Comparison of ENCODE assay signal across 8 mouse cellular contexts in the genomic region with DNA sequence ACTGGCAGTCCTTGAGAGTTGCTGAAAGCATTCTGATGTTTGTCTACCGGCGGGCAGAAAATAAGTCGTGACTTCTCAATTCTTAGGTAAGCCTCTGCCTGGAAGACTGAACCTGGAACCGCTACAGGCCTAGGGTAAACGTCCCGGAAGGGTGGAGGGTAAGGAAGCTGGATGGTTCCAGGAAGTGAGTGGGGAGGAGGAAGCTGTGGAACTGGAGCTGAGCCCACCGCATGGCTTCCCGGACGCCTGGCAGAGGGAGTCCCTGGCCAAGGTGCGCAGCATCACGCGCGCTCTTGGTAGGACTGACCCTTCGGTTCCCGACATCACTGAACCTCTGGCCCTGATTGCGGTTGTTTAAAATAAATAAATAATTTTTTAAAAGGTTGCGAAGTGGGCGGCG. TPM values are rescaled to one million over a fixed set of nuclear protein-coding genes. Genes with fewer than 3 reads are reported as not detected.
A peak's percentile ranks its signal among the peaks of the same experiment; 100 is the strongest.
DNase-seq lines count a peak whose midpoint lies in the region; ATAC-seq and TF ChIP-seq lines count a peak whose summit lies in the region.

No protein-coding gene starts in this region.

- WGBS in hindbrain, embryonic 15.5 days, result 5% methylated on average over 19 of the region's 19 CpGs
- 3% methylated on average over 19 of the region's 19 CpGs for WGBS in limb, embryonic 14.5 days

- ATAC-seq in hindbrain, embryonic 15.5 days (ENCODE audit: low FRiP score, low read depth), result no peak
- ATAC-seq in limb, embryonic 14.5 days (ENCODE audit: low FRiP score, low read depth), result no peak

- H3K9me3 ChIP-seq in hindbrain, embryonic 15.5 days, result no peaks in the 10 kb centered on the region
- H3K9me3 ChIP-seq in limb, embryonic 14.5 days (ENCODE audit: control insufficient read depth, low read length), result no peaks in the 10 kb centered on the region

- H3K4me2 ChIP-seq in hindbrain, embryonic 15.5 days, result peak overlapping the region; percentile 97
- H3K4me2 ChIP-seq in limb, embryonic 14.5 days (replicated peaks; ENCODE audit: low read depth, low read length, severe bottlenecking), result peak overlapping the region; percentile 96
- peak overlapping the region; percentile 98 for H3K4me2 ChIP-seq in myocyte (ENCODE audit: low read depth)

- H3K79me2 ChIP-seq in myocyte (ENCODE audit: control insufficient read depth, insufficient read depth), result no peaks in the 10 kb centered on the region

- peak overlapping the region; percentile 9 for H3ac ChIP-seq in myocyte (ENCODE audit: control insufficient read depth, insufficient read length)

- H3K4me1 ChIP-seq in bone marrow macrophage, adult 2 months (ENCODE audit: control insufficient read depth, insufficient read depth, low read length), result no peaks in the 10 kb centered on the region
- H3K4me1 ChIP-seq in hindbrain, embryonic 15.5 days (replicated peaks), result peaks cover 15% of the 10 kb centered on the region
- H3K4me1 ChIP-seq in limb, embryonic 14.5 days (ENCODE audit: control insufficient read depth, insufficient read depth, low read length), result peaks cover 7% of the 10 kb centered on the region

- H3K36me3 ChIP-seq in hindbrain, embryonic 15.5 days, result no peaks in the 10 kb centered on the region
- no peaks in the 10 kb centered on the region for H3K36me3 ChIP-seq in limb, embryonic 14.5 days (ENCODE audit: control insufficient read depth, insufficient read depth, low read length)
- no peaks in the 10 kb centered on the region for H3K36me3 ChIP-seq in myocyte (ENCODE audit: control insufficient read depth, insufficient read depth)

- H3K9ac ChIP-seq in hindbrain, embryonic 15.5 days, result 0 out of 2 replicates have a peak overlapping the region, but pooled peaks have one; percentile 65
- H3K9ac ChIP-seq in limb, embryonic 14.5 days (ENCODE audit: low read depth, low read length, severe bottlenecking), result peak overlapping the region; percentile 59

- H3K4me3 ChIP-seq in layer of hippocampus, adult 2 months, result peak overlapping the region; percentile 62
- H3K4me3 ChIP-seq in bone marrow macrophage, adult 2 months (ENCODE audit: insufficient read depth, low read length), result peak overlapping the region; percentile 59
- peak overlapping the region; percentile 80 for H3K4me3 ChIP-seq in hindbrain, embryonic 15.5 days
- peak overlapping the region; percentile 65 for H3K4me3 ChIP-seq in limb, embryonic 14.5 days (replicated peaks; ENCODE audit: low read length)
- H3K4me3 ChIP-seq in myocyte, result peak overlapping the region; percentile 55

- no peak for TF ChIP-seq POLR2A in bone marrow macrophage, adult 2 months (IDR thresholded peaks at IDR 0.05; ENCODE audit: borderline replicate concordance, low read depth, low read length)
- no peak for TF ChIP-seq POLR2A in limb, embryonic 14.5 days (IDR thresholded peaks at IDR 0.05; ENCODE audit: borderline replicate concordance, extremely low read depth, insufficient read depth, insufficient read length)
- no peak for TF ChIP-seq POLR2A in myocyte (IDR thresholded peaks at IDR 0.05; ENCODE audit: insufficient read length, low read depth)

- no peak for TF ChIP-seq CTCF in layer of hippocampus, adult 2 months (conservative IDR thresholded peaks at IDR 0.05)
- no peak for TF ChIP-seq CTCF in bone marrow macrophage, adult 2 months (IDR thresholded peaks at IDR 0.05; ENCODE audit: low read depth, low read length)

- no peaks in the 10 kb centered on the region for H3K27me3 ChIP-seq in hindbrain, embryonic 15.5 days
- no peaks in the 10 kb centered on the region for H3K27me3 ChIP-seq in limb, embryonic 14.5 days (ENCODE audit: control insufficient read depth, insufficient read depth, low read length)
- no peaks in the 10 kb centered on the region for H3K27me3 ChIP-seq in myocyte (ENCODE audit: control insufficient read depth, insufficient read depth, insufficient read length)

- peak overlapping the region; percentile 89 for H3K27ac ChIP-seq in layer of hippocampus, adult 2 months
- H3K27ac ChIP-seq in bone marrow macrophage, adult 2 months (ENCODE audit: insufficient read depth, low read depth, low read length), result no peak overlapping the region
- H3K27ac ChIP-seq in hindbrain, embryonic 15.5 days (replicated peaks), result no peak overlapping the region
- no peak overlapping the region for H3K27ac ChIP-seq in limb, embryonic 14.5 days (replicated peaks; ENCODE audit: low read depth, low read length)

- peak in 1 of 2 experiments; percentile 25 for DNase-seq in layer of hippocampus, adult 2 months (ENCODE audit: low spot score in 2 of 2)
- no peak for DNase-seq in layer of hippocampus, adult 9-10 months (ENCODE audit: low spot score)
- peak; percentile 12 for DNase-seq in gastrocnemius, postnatal 10 days
- DNase-seq in limb, embryonic 14.5 days (ENCODE audit: low spot score), result peak; percentile 8
- no peak for DNase-seq in T-cell, adult 2 months (ENCODE audit: low spot score)

TF ChIP-seq in myocyte, 11 proteins besides CTCF, POLR2A, EP300 and RAD21:
- TF ChIP-seq TCF12 (IDR thresholded peaks at IDR 0.05; ENCODE audit: insufficient read depth, poor library complexity, severe bottlenecking) (no peak), MYOD1 (IDR thresholded peaks at IDR 0.05; ENCODE audit: control insufficient read depth in 1 of 3, insufficient read length in 2 of 3, low read depth in 2 of 3) (no peak), POLR2AphosphoS2 (IDR thresholded peaks at IDR 0.05; ENCODE audit: insufficient read length, low read depth) (no peak), CEBPB (IDR thresholded peaks at IDR 0.05; ENCODE audit: insufficient read depth, poor library complexity, severe bottlenecking) (no peak), USF1 (IDR thresholded peaks at IDR 0.05; ENCODE audit: low read depth) (no peak), MYOG (IDR thresholded peaks at IDR 0.05; ENCODE audit: control insufficient read depth in 1 of 3, insufficient read depth in 1 of 3, insufficient read length in 2 of 3, low read depth in 2 of 3) (no peak), REST (IDR thresholded peaks at IDR 0.05; ENCODE audit: insufficient read depth, insufficient read length) (no peak), MAX (IDR thresholded peaks at IDR 0.05; ENCODE audit: low read depth) (no peak)

RNA-seq across cellular contexts. Expression of gene Cpne8, which starts 0.7 kb away (rescaled TPM):
- 10 to 100 TPM; 30.5 to 30.6 TPM for total RNA-seq in layer of hippocampus, adult 2 months (2021)
- polyA plus RNA-seq in bone marrow macrophage, adult 2 months (2012; ENCODE audit: insufficient read depth, insufficient read length, missing spikeins), result not detected in 2 replicates
- 1 to 10 TPM; 4.2 to 4.6 TPM for total RNA-seq in gastrocnemius, postnatal 10 days (2021)
- 21.2 and 23.4 TPM in 2 replicates for polyA plus RNA-seq in hindbrain, embryonic 15.5 days (2015; fragmentation: Nextera tagmentation; extraction: Ambion mirVana)
- polyA plus RNA-seq in limb, embryonic 14.5 days (2012; rRNA removed), result 15.5 and 16.2 TPM in 2 replicates
- polyA plus RNA-seq in limb, embryonic 14.5 days (2014; fragmentation: Nextera tagmentation; extraction: Ambion mirVana), result 18.4 and 18.9 TPM in 2 replicates
- 13.2 TPM for polyA plus RNA-seq in myocyte (2012; fragmentation: generic; extraction: Trizol)

Comparison
In these comparisons a context has a peak if more than half of its experiments do, and no peak if none do; other contexts are left out.
1. DNase-seq: peak in gastrocnemius, postnatal 10 days (single experiment) and limb, embryonic 14.5 days (single experiment); none in layer of hippocampus, adult 9-10 months (single experiment) and T-cell, adult 2 months (single experiment).
2. Peak in every context shown above with its lines, with median percentiles within 50 percentile points of each other: H3K4me3 ChIP-seq and H3K4me2 ChIP-seq.